Mouse (Mus musculus) skeletal muscle tissue, adult 2 months (tissue): ENCODE results near the gene Pwwp2b.
A peak's percentile ranks its signal among the peaks of the same experiment; 100 is the strongest.

Experiments used
- DNase-seq: peaks from one replicate; pipeline ENCODE4 v3.0.0-alpha.2; 2012; ENCODE audit warnings: low read depth, low spot score

Pwwp2b gene

GRCm38 (mm10) chr7:139247881-139248614 is at the start of gene Pwwp2b:
Gene Pwwp2b, plus strand, starts transcription at chr7:139248482.
- peak; percentile 68 for DNase-seq

DNA sequence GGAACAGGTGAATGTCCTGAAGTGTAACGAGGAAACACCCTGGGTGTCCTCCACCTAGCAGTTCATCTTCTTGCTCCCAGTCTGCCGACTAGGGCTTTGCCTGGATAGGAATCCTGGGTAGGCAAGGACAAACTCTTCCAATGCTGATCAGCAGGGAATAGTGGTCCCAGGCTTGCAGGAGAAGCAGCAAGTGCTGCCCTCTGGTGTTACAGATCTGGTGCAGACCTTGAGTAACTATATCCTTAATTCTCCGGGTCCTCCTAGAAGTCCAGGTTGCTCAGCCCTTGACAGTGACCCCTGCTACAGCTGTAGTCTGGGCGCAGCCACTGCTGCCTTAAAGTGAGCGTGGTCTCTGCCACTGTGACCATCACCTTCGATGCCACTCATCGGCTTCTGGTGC is 48.2 kb upstream of the Pwwp2b start:
- DNase-seq: peak; percentile 30

- no peak for DNase-seq
These were observed 47.1 kb upstream of the Pwwp2b start for GRCm38 (mm10) chr7:139201209-139201608.

DNA sequence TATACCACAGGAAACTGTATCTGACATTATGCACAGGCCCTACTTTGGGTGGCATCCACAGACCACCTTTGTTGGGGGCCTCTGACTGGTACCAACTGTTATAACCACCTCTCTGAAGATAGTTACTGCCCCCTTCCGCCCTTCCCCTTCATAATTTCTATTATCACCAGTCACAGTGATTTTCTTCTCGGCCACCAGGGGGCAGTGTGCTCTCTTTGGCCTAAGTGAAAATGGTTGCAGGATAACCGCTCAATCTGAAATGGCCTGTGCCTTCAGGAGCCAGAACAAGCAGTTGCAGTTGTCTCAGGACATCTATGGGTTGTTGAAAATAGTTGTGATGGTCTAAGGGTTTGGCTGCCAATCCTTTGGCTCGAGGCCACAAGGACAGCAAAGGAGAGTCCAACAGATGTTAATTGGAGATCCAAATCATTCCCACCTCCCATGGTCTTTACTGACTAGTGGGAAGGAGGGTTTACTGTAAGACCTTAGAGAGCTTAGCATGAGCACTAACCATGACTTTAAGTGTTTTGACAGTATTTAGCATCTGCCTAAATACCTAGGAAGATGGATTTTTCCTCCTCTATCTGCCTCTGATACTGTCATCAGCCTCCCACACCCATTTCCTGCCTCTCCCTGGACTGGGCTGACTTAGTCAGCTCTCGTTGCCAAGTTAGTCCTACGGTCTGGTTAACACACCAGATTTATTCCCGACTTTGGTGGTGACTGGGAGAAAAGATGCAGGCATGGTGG is 40.1 kb upstream of the Pwwp2b start:
- DNase-seq: peak; percentile 59

DNA sequence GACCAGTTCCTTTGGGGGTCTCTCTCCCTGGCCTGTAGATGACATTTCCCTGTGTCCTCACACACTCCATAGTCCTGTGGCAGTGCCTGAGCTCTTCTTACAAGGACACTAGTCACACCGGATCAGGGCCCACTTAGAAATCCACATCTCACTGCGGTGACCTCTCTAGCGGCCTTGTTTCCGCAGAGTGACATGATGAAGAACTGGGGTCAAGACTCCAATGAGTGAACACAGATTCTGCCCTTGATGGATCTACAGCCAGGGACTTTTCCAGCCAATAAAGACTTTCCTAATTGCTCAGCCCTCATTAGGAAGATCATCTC is 39.5 kb upstream of the Pwwp2b start:
- DNase-seq: no peak

DNA sequence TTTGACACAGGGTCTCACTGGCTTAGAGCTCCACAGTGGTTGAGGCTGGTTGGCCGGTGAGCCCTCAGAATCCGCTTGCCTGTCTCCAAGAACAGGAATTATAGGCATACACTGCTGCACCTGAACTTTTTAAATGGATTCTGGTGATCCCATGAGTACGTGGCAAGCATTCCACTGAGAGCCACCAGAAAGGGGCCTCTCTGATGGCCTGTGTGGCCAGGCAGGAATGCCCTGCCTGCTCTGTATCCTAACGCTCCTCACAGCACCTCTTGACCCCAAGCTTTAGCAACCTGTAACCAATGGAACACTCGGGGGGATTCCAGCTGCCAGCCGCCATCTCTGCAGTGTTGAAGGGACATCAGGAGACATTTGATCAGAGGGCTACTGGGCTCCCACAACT is 36.5 kb upstream of the Pwwp2b start:
- no peak for DNase-seq

DNA sequence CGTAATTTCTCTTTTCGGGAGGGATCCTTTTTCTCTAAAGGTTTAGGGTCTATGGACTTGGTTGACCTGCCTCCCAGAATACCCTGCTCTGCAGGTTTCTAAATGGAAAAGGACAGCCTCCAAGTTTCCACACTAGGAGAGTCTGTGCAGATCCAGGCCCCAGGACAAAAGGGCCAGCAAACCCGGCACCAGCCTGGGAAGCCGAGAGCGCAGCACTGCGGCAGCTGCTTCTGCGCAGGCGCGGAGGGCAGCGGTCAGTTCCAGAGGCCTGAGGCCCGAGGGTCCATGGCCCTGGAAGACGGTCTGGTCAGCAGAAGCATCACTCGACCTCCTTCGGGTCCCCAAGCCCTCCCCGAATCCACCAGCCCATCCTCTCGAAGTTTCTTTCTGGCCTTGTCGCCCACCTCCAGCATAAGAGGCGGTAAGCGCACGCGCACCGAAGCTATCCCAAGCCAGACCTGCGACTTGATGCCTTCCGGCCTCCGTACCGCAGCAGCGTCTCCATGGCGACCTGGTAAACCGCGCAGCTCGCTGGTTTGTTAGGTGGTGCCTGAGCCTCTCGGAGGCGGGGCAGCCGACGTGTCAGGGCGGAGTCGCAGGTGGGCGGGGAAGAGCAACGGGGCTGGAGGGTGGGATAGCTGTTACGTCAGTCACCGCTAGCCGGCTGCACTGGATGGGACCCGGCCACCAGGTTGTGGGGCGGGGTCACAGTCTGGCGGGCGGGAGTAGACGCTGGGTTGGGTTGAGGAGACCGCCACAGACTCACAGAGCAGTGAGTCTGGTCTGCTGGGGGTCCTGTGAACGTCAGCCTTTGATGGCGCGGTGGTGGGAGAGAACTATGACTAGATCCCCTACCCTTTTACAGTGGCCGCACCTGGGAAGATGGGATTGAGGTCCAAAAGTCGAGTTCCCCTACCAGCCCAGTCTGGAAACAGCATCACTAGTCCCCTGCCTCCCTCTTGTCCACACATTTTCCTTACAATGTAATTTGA is 35.2 kb upstream of the Pwwp2b start, which contains the start of the genes Lrrc27 and Stk32c:
Gene Lrrc27 (plus strand): TSS at position 235 of the 992 bp plus-strand sequence.
Gene Stk32c (minus strand): TSS at position 554 of the 992 bp plus-strand sequence.
- DNase-seq: peak; percentile 99

- no peak for DNase-seq
These were observed 34.5 kb upstream of the Pwwp2b start for GRCm38 (mm10) chr7:139213751-139214150.

DNA sequence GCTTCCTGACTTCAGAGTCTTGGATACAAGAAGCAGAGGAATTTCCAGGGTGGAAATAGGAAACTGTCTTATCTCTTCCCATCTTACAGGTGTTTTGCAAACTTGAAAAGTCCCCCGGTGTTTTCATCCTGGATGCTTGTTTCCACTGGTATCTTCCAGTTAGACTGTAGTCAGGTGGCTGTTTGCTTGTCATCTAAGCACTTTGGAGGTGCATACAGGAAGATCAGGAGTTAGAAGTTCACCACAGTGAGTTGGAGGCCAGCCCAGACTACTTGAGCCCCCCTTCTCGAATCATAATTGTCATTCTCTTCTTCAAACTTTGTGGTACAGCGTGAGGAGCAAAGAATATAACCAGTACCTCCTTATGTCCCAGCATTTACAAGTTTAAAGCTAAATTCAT is 34.1 kb upstream of the Pwwp2b start:
- DNase-seq: no peak

GRCm38 (mm10) chr7:139214596-139215340 is 33.5 kb upstream of the Pwwp2b start:
- DNase-seq: no peak

DNA sequence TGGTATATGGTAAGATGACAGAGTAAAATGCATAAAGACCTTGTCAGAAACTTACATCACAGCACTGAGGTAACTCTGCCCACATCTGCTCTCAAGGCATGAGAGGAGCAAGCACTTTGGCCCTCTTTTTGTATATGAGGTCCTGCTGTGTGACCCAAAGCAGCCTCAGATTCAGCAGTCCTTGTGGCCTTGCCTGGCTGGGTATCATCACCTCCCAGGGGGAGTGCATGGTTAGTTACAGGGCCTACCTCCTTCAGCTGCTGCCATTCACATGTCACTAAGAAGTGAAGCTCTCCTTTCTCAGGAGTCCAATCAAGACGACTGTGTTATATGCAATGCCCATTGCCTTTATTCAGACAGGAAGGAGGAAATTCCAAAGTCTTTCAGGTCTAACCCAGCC is 32.8 kb upstream of the Pwwp2b start:
- no peak for DNase-seq

DNA sequence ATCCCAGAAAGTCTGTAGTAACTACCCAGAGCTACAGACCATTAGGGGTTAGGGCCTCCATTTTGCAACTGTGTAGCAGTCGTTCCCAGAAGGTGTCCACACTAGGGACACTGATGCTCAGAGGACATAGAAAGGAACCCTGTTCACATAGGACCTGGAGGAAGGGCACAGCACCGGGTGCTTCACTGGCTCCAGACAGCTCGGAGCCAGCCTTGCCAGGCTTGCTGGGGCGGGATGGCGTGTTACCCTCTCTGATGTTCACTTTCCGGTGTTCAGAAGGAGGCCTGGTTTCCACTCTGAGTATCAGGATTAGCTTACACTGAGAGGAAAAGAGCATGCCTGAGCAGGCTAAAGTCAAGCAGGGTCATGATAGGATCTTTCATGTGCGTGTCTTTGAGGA is 32.3 kb upstream of the Pwwp2b start:
- no peak for DNase-seq

- no peak for DNase-seq
These were observed 31.8 kb upstream of the Pwwp2b start for GRCm38 (mm10) chr7:139216464-139216863.

DNA sequence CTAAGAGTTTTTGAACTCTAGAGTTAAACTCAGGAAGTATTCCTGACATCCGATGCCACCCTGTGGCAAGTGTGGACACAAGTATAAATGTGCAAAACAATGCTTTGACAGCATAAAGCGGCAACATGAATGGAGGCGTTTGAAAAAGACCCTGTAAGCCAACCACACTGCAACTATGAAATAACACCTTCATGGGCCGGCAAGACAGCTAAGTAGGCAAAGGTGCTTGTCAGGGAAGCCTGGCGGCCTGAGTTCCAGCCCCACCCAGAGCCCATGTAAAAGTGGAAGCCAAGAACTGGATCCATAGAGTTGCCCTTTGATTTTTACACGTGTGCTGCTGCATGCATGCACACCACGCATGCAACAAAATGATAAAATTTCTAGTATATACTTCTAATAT is 31.2 kb upstream of the Pwwp2b start:
- no peak for DNase-seq

GRCm38 (mm10) chr7:139218641-139219415 is 29.5 kb upstream of the Pwwp2b start:
- DNase-seq: peak; percentile 39

- DNase-seq: no peak
These were observed 28.8 kb upstream of the Pwwp2b start for GRCm38 (mm10) chr7:139219486-139219885.

GRCm38 (mm10) chr7:139220303-139220702 is 28.0 kb upstream of the Pwwp2b start:
- DNase-seq: peak; percentile 72

- DNase-seq: no peak
These were observed 27.2 kb upstream of the Pwwp2b start for GRCm38 (mm10) chr7:139221072-139221471.

DNA sequence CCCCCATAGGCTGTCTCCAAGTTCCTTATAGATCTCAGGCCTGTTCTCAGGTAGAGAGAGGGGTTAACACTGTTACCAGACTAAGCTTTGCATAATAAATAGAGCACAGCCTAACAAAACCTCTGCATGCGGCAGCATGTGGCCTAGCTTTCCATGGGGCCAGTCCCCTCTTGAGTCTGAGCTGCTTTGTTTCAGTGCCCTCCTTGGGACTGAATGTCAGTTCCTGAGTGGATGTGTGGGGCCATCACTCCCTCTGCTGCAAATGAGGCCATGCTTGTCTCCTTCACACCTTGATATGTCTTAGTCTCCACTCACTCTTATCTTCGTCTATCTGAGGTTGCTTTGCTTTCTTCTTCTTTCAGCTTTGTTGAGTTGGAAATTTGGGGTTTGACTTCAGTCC is 26.4 kb upstream of the Pwwp2b start:
- no peak for DNase-seq

- DNase-seq: no peak
These were observed 25.9 kb upstream of the Pwwp2b start for GRCm38 (mm10) chr7:139222341-139222740.
